Mouse (Mus musculus) midbrain, embryonic 16.5 days (tissue): ENCODE results near the gene Ryr2. TPM values are rescaled to one million over a fixed set of nuclear protein-coding genes. Genes with fewer than 3 reads are reported as not detected.

Experiments
- ATAC-seq: fragments of 200-750 bp; cut with Nextera tagmentation; 2 replicates; pipeline ENCODE4 v1.8.0; 2017; ENCODE audit warnings: moderate TSS enrichment
- H3K27ac ChIP-seq: fragments of 300-500 bp; sonication (generic); 2 replicates; pipeline ENCODE4 v1.5.1; 2014; ENCODE audit warnings: mild to moderate bottlenecking, low read length, mixed read lengths
- H3K27me3 ChIP-seq: fragments of 300-500 bp; sonication (generic); 2 replicates; pipeline ENCODE4 v1.6.1; 2014; ENCODE audit warnings: low read depth, low read length, mixed read lengths; ENCODE audit not compliant: control insufficient read depth, insufficient read depth
- H3K36me3 ChIP-seq: fragments of 300-500 bp; sonication (generic); 2 replicates; pipeline ENCODE4 v1.6.1; 2014; ENCODE audit warnings: mild to moderate bottlenecking, low read length, moderate library complexity, mixed read lengths; ENCODE audit not compliant: control insufficient read depth, insufficient read depth
- H3K4me1 ChIP-seq: fragments of 300-500 bp; sonication (generic); 2 replicates; pipeline ENCODE4 v1.6.1; 2014; ENCODE audit warnings: mild to moderate bottlenecking, low read length, mixed read lengths; ENCODE audit not compliant: control insufficient read depth, insufficient read depth
- H3K4me2 ChIP-seq: fragments of 300-500 bp; sonication (generic); 2 replicates; pipeline ENCODE4 v1.6.1; 2014; ENCODE audit warnings: mild to moderate bottlenecking, low read length, mixed read lengths
- H3K4me3 ChIP-seq: fragments of 300-500 bp; sonication (generic); 2 replicates; pipeline ENCODE4 v1.5.1; 2014; ENCODE audit warnings: low read depth, mild to moderate bottlenecking, low read length, moderate library complexity, mixed read lengths
- H3K9ac ChIP-seq: fragments of 300-500 bp; sonication (generic); 2 replicates; pipeline ENCODE4 v1.6.1; 2014; ENCODE audit warnings: low read depth, low read length, mixed read lengths
- H3K9me3 ChIP-seq: fragments of 300-500 bp; sonication (generic); replicated peaks from 2 replicates; pipeline ENCODE4 v1.6.1; 2014; ENCODE audit warnings: mild to moderate bottlenecking, low read length, mixed read lengths; ENCODE audit not compliant: control insufficient read depth, poor library complexity, severe bottlenecking
- WGBS: fragments of 180-500 bp; shearing (Covaris S2); extraction: QIAGEN DNeasy Blood & Tissue Kit; methylation state at CpG from one replicate; pipeline ENCODE4 v1.1.7; 2014; 5-methylcytosine and 5-hydroxymethylcytosine counted together
- polyA plus RNA-seq: library from polyadenylated mRNA; unstranded; fragments of >200 nt; fragmentation: Nextera tagmentation; extraction: Ambion mirVana; gene quantifications from 2 replicates; pipeline ENCODE4 v1.2.1, GENCODE M21; 2015

The Ryr2 gene
- polyA plus RNA-seq, 1 experiment from 2014 or later: 3.5 TPM

DNA sequence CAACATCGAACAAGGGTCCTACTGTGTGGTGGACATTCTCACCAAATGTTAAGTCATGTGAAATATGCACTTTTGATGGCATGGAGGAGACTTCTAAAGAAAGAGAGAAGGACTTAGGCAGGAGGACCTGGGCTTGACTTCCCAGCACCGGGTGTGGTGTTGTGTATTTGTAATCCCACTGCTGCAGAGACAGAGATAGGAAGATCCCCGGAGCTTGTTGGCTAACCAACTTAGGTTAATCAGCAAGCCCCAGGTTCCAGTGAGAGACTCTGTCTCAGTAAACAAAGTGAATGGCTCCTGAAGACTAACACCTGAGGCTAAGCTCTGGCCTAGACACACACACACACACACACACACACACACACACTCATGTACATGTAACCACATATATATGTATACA, 7.3 kb downstream of the Ryr2 start:
- Histone ChIP-seq H3K9me3 (no peaks in the 10 kb centered on the region), H3K4me1 (peaks cover 8% of the 10 kb centered on the region), H3K9ac (no peak overlapping the region), H3K36me3 (no peaks in the 10 kb centered on the region), H3K4me3 (no peak overlapping the region), H3K27me3 (no peaks in the 10 kb centered on the region), H3K27ac (no peak overlapping the region), H3K4me2 (no peak overlapping the region)
- WGBS: 93% methylated on average over 3 of the region's 3 CpGs
- no peak for ATAC-seq

DNA sequence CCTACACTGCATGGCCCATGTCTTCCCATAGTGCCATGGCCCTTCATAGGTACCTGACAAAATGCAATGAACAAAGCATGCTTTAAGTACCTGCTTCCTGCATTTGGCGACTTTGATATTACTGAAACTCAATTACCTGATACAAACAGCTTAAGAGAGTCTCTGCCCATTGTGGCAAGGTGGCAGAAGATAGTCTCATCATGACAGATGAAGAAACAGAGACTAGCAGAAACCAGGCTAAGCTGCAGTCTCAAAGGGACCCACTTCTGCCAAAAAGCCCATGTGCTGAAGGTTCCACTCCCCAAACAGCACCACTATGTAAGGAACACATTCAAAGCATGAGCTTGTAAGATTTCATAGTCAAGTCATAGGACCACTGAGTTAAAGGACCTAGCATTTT, 7.8 kb downstream of the Ryr2 start:
- H3K4me3 ChIP-seq: no peak overlapping the region
- H3K36me3 ChIP-seq: no peaks in the 10 kb centered on the region
- no peak for ATAC-seq
- no peaks in the 10 kb centered on the region for H3K9me3 ChIP-seq
- H3K4me2 ChIP-seq: no peak overlapping the region
- no peak overlapping the region for H3K9ac ChIP-seq
- WGBS: 91% methylated on average over 1 of the region's 1 CpGs
- no peaks in the 10 kb centered on the region for H3K27me3 ChIP-seq
- peaks cover 5% of the 10 kb centered on the region for H3K4me1 ChIP-seq
- no peak overlapping the region for H3K27ac ChIP-seq

DNA sequence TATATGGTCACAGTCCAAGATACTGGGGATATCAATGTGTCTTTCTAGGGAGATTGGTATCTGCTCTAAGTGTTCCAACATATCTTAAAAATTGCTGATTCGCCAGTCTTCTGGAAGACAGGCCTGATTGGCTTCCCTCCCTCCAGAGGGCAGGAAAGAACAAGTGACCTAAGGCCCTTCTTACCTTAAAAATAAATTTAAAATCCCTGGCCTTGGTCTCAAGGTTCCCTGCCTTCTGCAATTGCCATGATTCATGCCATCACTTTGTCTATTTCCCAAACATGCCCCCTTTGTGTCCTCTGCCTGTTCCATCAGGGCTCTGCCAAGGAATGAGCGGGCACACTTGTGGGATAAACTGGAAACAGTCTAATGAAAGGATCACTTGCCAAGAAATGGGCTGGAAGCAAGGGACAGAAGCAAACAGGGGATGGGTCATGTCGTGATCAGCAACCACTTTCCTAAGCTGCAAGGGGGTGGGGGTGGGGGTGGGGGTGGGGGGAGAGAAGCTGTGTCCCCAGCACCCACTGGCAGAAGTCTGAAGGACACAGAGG, 10.3 kb downstream of the Ryr2 start:
- ATAC-seq: no peak
- H3K4me3 ChIP-seq: no peak overlapping the region
- 79% methylated on average over 3 of the region's 3 CpGs for WGBS

DNA sequence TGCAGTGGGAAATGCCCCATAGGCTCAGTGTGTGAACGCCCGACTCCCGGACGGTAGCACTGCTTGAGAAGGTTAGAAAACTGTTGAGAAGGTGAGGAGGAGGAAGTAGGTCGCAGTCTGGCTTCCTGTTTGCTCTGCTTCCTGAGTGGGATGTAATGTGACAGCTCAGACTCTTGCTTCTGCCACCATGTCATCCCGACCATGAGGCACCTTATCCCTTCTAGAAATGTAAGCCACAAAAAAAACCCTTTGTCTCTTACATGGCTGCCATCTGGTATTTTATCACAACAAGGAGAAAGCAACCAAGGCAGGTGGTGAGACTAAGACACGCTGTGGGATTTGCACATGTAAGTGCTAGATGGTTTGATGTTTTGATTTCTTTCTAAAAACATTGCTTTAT, 12.2 kb downstream of the Ryr2 start:
- Histone ChIP-seq H3K4me1 (no peaks in the 10 kb centered on the region), H3K9ac (no peak overlapping the region), H3K36me3 (no peaks in the 10 kb centered on the region), H3K27me3 (no peaks in the 10 kb centered on the region), H3K9me3 (no peaks in the 10 kb centered on the region), H3K4me3 (no peak overlapping the region), H3K4me2 (no peak overlapping the region), H3K27ac (no peak overlapping the region)
- ATAC-seq: no peak
- 82% methylated on average over 7 of the region's 7 CpGs for WGBS

More for the DNA sequence above, 10.3 kb downstream of the Ryr2 start:
- H3K4me1 ChIP-seq: no peaks in the 10 kb centered on the region
- H3K9ac ChIP-seq: no peak overlapping the region
- H3K9me3 ChIP-seq: no peaks in the 10 kb centered on the region
- no peak overlapping the region for H3K27ac ChIP-seq
- H3K36me3 ChIP-seq: no peaks in the 10 kb centered on the region
- no peaks in the 10 kb centered on the region for H3K27me3 ChIP-seq
- no peak overlapping the region for H3K4me2 ChIP-seq

DNA sequence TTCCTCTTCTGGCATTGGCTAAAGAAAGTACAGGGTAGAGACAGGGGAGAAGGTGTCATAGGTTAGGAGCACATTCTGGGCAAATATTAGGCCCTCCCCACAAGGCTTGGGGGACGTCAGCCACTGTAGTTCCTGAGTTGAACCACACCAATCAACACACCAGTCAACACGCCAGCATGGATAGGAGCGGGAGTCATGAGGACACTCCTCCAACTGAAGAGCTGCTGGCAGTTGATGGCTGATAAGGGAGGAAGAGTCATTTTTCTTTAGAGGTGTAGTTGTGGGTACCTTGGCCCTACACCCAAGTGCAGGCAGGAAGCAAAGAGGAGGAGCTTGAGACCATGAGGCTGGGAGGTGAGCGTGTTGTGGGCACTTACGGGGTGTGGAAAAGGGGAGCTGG, 13.6 kb downstream of the Ryr2 start:
- ATAC-seq: peak; percentile 25; the same call in 1 of the 2 replicates
- H3K9me3 ChIP-seq: no peaks in the 10 kb centered on the region
- no peaks in the 10 kb centered on the region for H3K27me3 ChIP-seq
- H3K27ac ChIP-seq: no peak overlapping the region
- H3K36me3 ChIP-seq: no peaks in the 10 kb centered on the region
- H3K4me1 ChIP-seq: no peaks in the 10 kb centered on the region
- no peak overlapping the region for H3K9ac ChIP-seq
- no peak overlapping the region for H3K4me2 ChIP-seq
- 90% methylated on average over 5 of the region's 5 CpGs for WGBS
- no peak overlapping the region for H3K4me3 ChIP-seq

DNA sequence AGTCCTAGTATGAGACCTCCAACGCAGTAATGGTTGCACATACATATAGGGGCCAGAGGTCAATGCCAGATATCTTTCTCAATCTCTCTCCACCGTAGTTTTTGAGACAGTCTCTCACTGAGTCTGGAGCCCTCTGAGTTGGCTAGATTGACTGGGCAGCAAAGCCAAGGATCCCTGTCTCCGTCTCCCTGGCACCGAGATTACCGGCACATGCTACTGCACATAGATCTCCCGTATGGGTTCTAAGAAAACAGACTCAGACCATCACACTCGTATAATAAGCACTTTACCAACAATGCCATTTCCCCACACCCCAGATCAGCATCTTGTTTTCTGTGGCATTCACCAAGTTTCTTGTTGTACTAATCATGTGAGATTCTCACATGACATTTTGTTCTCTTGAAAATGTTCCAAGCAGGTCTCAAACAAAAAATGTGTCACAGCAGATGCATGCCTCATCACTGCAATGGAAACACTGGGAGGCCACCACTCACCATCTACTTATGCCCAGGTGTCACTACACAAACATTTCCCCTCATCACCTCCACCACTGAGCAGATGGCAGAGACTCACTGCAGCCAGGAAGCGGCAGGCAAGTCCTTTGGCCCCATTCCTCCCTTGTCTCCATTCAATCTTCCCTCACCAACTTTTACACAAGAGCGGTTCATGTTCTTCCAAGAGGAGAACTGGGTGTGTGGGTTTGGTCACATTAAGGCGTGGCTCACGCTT, 14.2 kb downstream of the Ryr2 start:
- Histone ChIP-seq H3K4me3 (no peak overlapping the region), H3K9me3 (no peaks in the 10 kb centered on the region), H3K36me3 (no peaks in the 10 kb centered on the region), H3K4me1 (no peaks in the 10 kb centered on the region), H3K27me3 (no peaks in the 10 kb centered on the region), H3K27ac (no peak overlapping the region), H3K4me2 (no peak overlapping the region), H3K9ac (no peak overlapping the region)
- ATAC-seq: no peak
- WGBS: 91% methylated on average over 11 of the region's 11 CpGs

DNA sequence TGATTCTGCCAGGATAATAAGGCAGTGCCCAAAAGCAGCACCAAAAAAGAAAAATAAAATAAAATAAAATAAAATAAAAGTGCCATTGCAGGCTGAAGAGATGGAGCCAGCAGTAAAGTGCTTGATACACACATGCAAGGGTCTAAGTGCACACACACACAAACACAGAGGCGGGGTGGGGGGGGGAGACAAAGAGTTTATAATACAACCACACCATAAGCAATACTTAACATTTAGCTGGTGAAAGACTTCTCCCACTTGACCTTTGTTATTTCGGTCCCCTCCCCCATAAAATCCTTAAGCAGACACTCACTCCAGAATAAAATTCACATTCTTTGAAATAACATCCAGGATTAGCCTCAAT, 22.7 kb downstream of the Ryr2 start:
- no peak overlapping the region for H3K9ac ChIP-seq
- 0 out of 2 replicates have a peak, but pooled peaks have one; percentile 43 for ATAC-seq
- no peaks in the 10 kb centered on the region for H3K4me1 ChIP-seq
- no peaks in the 10 kb centered on the region for H3K27me3 ChIP-seq
- WGBS: 75% methylated on average over 2 of the region's 2 CpGs
- no peak overlapping the region for H3K4me2 ChIP-seq
- H3K36me3 ChIP-seq: no peaks in the 10 kb centered on the region
- H3K27ac ChIP-seq: no peak overlapping the region
- H3K9me3 ChIP-seq: no peaks in the 10 kb centered on the region
- H3K4me3 ChIP-seq: no peak overlapping the region

DNA sequence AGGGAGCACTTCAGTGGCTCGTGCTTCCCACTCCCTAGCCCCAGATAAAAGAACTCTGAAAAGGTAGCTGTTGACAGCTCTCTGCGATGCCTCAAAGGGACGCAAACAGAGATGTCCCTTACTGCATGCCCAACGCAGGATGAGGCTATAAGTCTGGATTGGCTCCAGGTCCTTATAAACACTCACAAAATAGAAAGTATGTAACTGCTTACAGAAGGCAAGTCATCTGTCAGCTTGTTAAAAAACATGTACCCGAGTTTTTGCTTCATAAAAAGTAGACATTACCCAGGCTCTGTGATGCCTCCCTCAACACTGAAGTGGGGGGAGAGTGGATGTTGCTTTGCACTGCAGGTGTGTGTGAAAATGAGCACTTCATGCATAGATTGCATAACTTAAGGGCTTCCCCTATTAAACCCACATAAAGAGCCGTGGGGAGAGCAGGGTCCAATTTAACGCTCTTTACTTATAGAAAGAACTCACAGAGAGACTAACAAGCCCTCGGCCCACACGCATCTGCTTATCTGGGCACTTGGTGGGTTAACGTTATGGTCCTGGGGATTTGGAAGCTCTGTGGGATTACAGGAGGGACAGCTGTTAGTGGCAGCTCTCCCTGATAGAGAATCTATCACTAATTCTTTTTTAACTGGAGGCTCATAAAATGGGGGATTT, 23.2 kb downstream of the Ryr2 start:
- Histone ChIP-seq H3K4me1 (no peaks in the 10 kb centered on the region), H3K4me2 (no peak overlapping the region), H3K27me3 (no peaks in the 10 kb centered on the region), H3K9ac (no peak overlapping the region), H3K36me3 (no peaks in the 10 kb centered on the region), H3K4me3 (no peak overlapping the region), H3K9me3 (no peaks in the 10 kb centered on the region), H3K27ac (no peak overlapping the region)
- WGBS: 24% methylated on average over 10 of the region's 10 CpGs
- peak; percentile 36; the same call in 1 of the 2 replicates for ATAC-seq

DNA sequence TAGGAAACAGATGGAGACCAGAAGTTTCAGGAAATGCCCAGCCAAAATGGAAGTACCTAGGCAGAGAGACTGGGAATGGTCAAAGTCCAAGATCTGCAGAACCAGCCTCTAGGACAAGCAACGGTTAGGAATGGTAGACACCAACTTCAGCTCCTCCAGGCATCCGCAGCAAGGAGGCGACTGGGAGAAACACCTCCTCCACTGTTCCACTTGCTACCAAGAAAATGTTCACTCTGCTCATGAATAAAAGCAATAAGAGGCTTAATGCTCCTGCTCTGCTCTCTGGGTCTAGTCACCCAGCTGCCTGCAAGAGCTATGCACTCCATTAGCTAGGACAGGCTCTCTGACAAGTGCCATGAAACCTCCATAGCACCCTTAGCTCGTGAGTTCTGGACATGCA, 26.2 kb downstream of the Ryr2 start:
- 86% methylated on average over 4 of the region's 4 CpGs for WGBS
- H3K4me1 ChIP-seq: no peaks in the 10 kb centered on the region
- H3K9me3 ChIP-seq: no peaks in the 10 kb centered on the region
- H3K9ac ChIP-seq: no peak overlapping the region
- H3K27ac ChIP-seq: no peak overlapping the region
- H3K27me3 ChIP-seq: no peaks in the 10 kb centered on the region
- ATAC-seq: no peak
- no peak overlapping the region for H3K4me3 ChIP-seq
- H3K36me3 ChIP-seq: no peaks in the 10 kb centered on the region
- no peak overlapping the region for H3K4me2 ChIP-seq
